Mouse (Mus musculus) stomach, postnatal 0 days (tissue): Measurements from ENCODE around the gene Plscr3.

ENCODE experiments used
- CTCF ChIP-seq: IDR thresholded peaks from 2 replicates; pipeline ENCODE4 v1.5.1; 2016; ENCODE audit warnings: antibody characterized with exemption, low read depth, mild to moderate bottlenecking, moderate library complexity
- EP300 ChIP-seq: optimal IDR thresholded peaks from 2 replicates; pipeline ENCODE3; 2016; ENCODE audit warnings: antibody characterized with exemption

- TF ChIP-seq EP300 (no peak), CTCF (no peak)
Observed at GRCm38 (mm10) chr11:69894671-69895070, 48.5 kb downstream of the Plscr3 start.
